In genomic region chr11:117574721-117575120, GRCm38 (mm10) we compare ENCODE assay signal across 8 mouse cellular contexts.
A peak's percentile ranks its signal among the peaks of the same experiment; 100 is the strongest.
DNase-seq lines count a peak whose midpoint lies in the region; ATAC-seq lines count a peak whose summit lies in the region.
"Had no signal": no experiment of that assay in that cellular context is flagged by ENCODE, and none has a peak within 500 bp of the region (broad histone marks: within the 10 kb centered on the region; RNA-seq: fewer than 3 reads in every experiment).

No protein-coding gene starts in this region.

- no peak for ATAC-seq in forebrain, embryonic 11.5 days (replicated peaks; ENCODE audit: low FRiP score)

- H3K27me3 ChIP-seq in forebrain, embryonic 11.5 days (ENCODE audit: control insufficient read depth, insufficient read depth, low read length), result no peaks in the 10 kb centered on the region
- H3K27me3 ChIP-seq: limb, embryonic 12.5 days had no signal

- WGBS in forebrain, embryonic 11.5 days, result 69% methylated on average over 3 of the region's 3 CpGs

- no peaks in the 10 kb centered on the region for H3K9me3 ChIP-seq in forebrain, embryonic 11.5 days (ENCODE audit: control insufficient read depth, low read length)
- H3K9me3 ChIP-seq: limb, embryonic 12.5 days had no signal

- no peak overlapping the region for H3K27ac ChIP-seq in forebrain, embryonic 11.5 days (ENCODE audit: low read depth, low read length)
- H3K27ac ChIP-seq: limb, embryonic 12.5 days had no signal

- no peak overlapping the region for H3K9ac ChIP-seq in forebrain, embryonic 11.5 days (ENCODE audit: low read length)
- H3K9ac ChIP-seq: limb, embryonic 12.5 days had no signal

- H3K4me3 ChIP-seq in forebrain, embryonic 11.5 days (ENCODE audit: low read depth, low read length), result no peak overlapping the region
- H3K4me3 ChIP-seq: limb, embryonic 12.5 days had no signal

- H3K4me1 ChIP-seq in forebrain, embryonic 11.5 days (replicated peaks; ENCODE audit: control insufficient read depth, insufficient read depth, low read length), result no peaks in the 10 kb centered on the region

- DNase-seq in right cerebral cortex, adult 18-20 months, result peak; percentile 40
- DNase-seq in right cerebral cortex, postnatal 14 days, result no peak
- DNase-seq in fibroblast of lung, adult 2 months (ENCODE audit: low read depth), result peak; percentile 61
- DNase-seq in heart, postnatal 4 days, result peak; percentile 66
- DNase-seq in embryo, embryonic 9.5 days (ENCODE audit: extremely low spot score), result no peak
- DNase-seq in forebrain, embryonic 11.5 days (ENCODE audit: low spot score), result no peak
- no peak for DNase-seq in left cerebral cortex, adult 11 months (ENCODE audit: low spot score)

- H3K36me3 ChIP-seq in forebrain, embryonic 11.5 days (ENCODE audit: control insufficient read depth, insufficient read depth, low read length), result no peaks in the 10 kb centered on the region
- H3K36me3 ChIP-seq: limb, embryonic 12.5 days had no signal

- H3K4me2 ChIP-seq in forebrain, embryonic 11.5 days (ENCODE audit: low read depth, low read length, severe bottlenecking), result no peak overlapping the region
- H3K4me2 ChIP-seq: limb, embryonic 12.5 days had no signal

Comparison
In these comparisons a context has a peak if more than half of its experiments do, and no peak if none do; other contexts are left out.
1. DNase-seq: peak in right cerebral cortex, adult 18-20 months (single experiment), fibroblast of lung, adult 2 months (single experiment) and heart, postnatal 4 days (single experiment); none in right cerebral cortex, postnatal 14 days (single experiment), embryo, embryonic 9.5 days (single experiment), forebrain, embryonic 11.5 days (single experiment) and left cerebral cortex, adult 11 months (single experiment).